Mouse (Mus musculus) small intestine, adult 2 months (tissue): ENCODE measurements at regions not wholly inside any gene's neighbourhood (a gene's known extent, or its start where the extent isn't known, plus 50 kb on each side); places are given as distances from the start of the nearest gene placed in this dataset.

ENCODE experiments used
- H3K27ac ChIP-seq: fragments of 200-500 bp; 2 replicates; pipeline ENCODE4 v1.5.1; 2012; ENCODE audit warnings: low read depth, low read length, control low read depth, inconsistent platforms; ENCODE audit not compliant: insufficient read depth
- H3K27me3 ChIP-seq: fragments of 200-500 bp; 2 replicates; pipeline ENCODE4 v1.6.1; 2012; ENCODE audit warnings: mild to moderate bottlenecking, moderate library complexity, low read length, inconsistent platforms; ENCODE audit not compliant: control insufficient read depth, insufficient read depth
- H3K36me3 ChIP-seq: fragments of 200-500 bp; 2 replicates; pipeline ENCODE4 v1.6.1; 2012; ENCODE audit warnings: mild to moderate bottlenecking, low read length, control low read depth, inconsistent platforms; ENCODE audit not compliant: control insufficient read depth, insufficient read depth
- H3K4me1 ChIP-seq: fragments of 200-500 bp; 2 replicates; pipeline ENCODE4 v1.6.1; 2012; ENCODE audit warnings: low read length, inconsistent platforms, mixed read lengths; ENCODE audit not compliant: control insufficient read depth, insufficient read depth, insufficient read length
- H3K4me3 ChIP-seq: fragments of 200-500 bp; 2 replicates; pipeline ENCODE4 v1.5.1; 2012; ENCODE audit warnings: low read depth, mild to moderate bottlenecking, control low read depth, inconsistent platforms, low read length, moderate library complexity
- CTCF ChIP-seq: fragments of 200-500 bp; IDR thresholded peaks from 2 replicates; pipeline ENCODE4 v1.5.1; 2012; ENCODE audit warnings: low read depth, mild to moderate bottlenecking, control low read depth, inconsistent platforms, low read length, moderate library complexity, mixed read lengths; ENCODE audit not compliant: insufficient replicate concordance, insufficient read length; ENCODE audit errors: extremely low read depth
- POLR2A ChIP-seq: fragments of 200-500 bp; IDR thresholded peaks from 2 replicates; pipeline ENCODE4 v1.6.1; 2012; ENCODE audit warnings: low read depth, mild to moderate bottlenecking, control low read depth, inconsistent platforms, low read length, moderate library complexity
- WGBS: fragments of 180-500 bp; shearing (Covaris S2); methylation state at CpG from one replicate; pipeline ENCODE4 v1.1.7; 2018; 5-methylcytosine and 5-hydroxymethylcytosine counted together

DNA sequence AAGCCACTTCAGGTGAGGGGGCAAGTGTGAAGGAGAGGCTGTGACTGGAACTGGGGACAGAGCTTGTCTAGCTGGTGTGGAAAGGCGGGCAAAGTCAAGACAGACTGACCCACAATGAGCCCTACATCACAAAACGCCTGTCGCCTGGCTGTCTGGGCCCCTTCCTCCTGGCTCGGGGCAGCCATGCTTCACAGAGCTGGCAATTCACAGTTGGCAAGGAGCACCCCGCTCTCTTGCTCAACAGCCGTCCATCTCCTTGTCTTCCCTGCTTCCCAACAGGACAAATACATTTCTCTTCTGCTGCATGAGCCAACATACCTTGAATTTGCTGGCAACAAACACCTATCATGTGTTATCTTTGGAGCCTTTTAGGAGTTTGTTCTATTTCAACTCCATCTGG is 166.8 kb downstream of the Cdc5l start:
- H3K4me1 ChIP-seq, result no peaks in the 10 kb centered on the region
- TF ChIP-seq POLR2A (no peak), CTCF (no peak)
- no peak overlapping the region for H3K4me3 ChIP-seq
- no peaks in the 10 kb centered on the region for H3K36me3 ChIP-seq
- 75% methylated on average over 6 of the region's 6 CpGs for WGBS
- H3K27me3 ChIP-seq, result no peaks in the 10 kb centered on the region
- no peak overlapping the region for H3K27ac ChIP-seq

DNA sequence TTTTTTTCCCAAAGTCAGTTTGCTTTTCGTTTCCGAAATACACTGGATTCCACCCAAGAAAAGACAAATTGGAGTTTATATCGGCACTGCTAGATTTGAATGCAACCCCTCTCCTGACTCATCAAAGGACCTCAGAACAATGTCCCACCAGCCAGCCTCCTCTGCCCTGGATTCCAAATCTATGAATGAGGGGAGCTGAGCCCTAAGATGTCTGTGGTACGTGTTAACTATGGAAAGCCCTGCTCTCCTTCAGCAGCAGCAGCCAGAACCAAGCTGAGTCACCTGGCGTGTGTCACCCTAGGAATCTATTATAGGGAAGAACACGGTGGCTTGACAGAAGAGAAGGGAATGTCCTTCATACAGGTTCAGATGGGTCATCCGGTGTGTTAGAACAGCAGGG is 167.9 kb downstream of the Cdc5l start:
- no peaks in the 10 kb centered on the region for H3K4me1 ChIP-seq
- TF ChIP-seq CTCF (no peak), POLR2A (no peak)
- H3K27ac ChIP-seq, result no peak overlapping the region
- H3K27me3 ChIP-seq, result no peaks in the 10 kb centered on the region
- H3K4me3 ChIP-seq, result no peak overlapping the region
- WGBS, result 77% methylated on average over 7 of the region's 7 CpGs
- no peaks in the 10 kb centered on the region for H3K36me3 ChIP-seq

DNA sequence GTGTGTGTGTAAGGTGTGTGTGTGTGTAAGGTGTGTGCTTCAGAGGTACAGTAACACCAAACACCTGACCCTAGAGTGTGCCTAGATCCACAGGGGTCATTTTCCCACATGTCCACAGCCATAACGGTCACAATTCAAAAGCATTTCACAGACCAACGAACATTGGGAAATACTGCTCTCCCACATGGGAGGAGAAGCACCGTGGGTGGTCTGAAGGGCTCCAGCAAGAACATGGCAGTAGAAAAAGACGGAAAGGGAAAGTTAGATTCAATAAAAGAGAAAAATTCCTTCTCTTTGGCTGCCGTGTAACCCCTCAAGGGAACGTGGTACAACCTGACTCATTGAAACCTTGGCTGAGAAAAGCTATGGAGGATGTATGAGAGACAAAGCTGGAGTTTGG is 169.1 kb downstream of the Cdc5l start:
- H3K36me3 ChIP-seq, result no peaks in the 10 kb centered on the region
- no peak overlapping the region for H3K4me3 ChIP-seq
- no peak overlapping the region for H3K27ac ChIP-seq
- H3K4me1 ChIP-seq, result no peaks in the 10 kb centered on the region
- H3K27me3 ChIP-seq, result no peaks in the 10 kb centered on the region
- TF ChIP-seq CTCF (no peak), POLR2A (no peak)
- WGBS, result 65% methylated on average over 6 of the region's 6 CpGs

GRCm38 (mm10) chr17:45260421-45260820 is 173.1 kb downstream of the Cdc5l start:
- Histone ChIP-seq H3K27me3 (no peaks in the 10 kb centered on the region), H3K4me1 (no peaks in the 10 kb centered on the region), H3K4me3 (no peak overlapping the region), H3K36me3 (no peaks in the 10 kb centered on the region), H3K27ac (no peak overlapping the region)
- TF ChIP-seq CTCF, result no peak
- no peak for TF ChIP-seq POLR2A
- WGBS, result 83% methylated on average over 10 of the region's 10 CpGs

DNA sequence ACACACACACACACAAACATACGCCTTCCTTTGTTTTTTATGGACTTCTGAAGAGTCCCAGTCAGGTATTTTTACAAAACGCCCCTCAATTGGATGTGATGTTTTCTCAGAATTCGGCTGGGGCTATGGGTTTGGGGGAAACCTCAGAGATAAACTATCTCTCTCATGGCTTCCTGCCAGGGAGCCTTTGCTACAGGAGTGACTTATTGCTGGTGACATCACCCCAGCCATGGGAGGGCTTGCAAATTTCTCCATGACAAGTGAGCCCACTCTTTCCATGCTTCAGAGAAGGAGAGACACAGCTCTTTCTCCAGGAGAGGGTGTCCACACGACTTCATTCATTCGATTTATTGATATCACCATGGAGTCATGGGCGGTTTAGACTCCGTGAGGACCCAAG is 175.5 kb downstream of the Cdc5l start:
- 75% methylated on average over 7 of the region's 7 CpGs for WGBS

GRCm38 (mm10) chr17:45252593-45253230 is 180.8 kb downstream of the Cdc5l start:
- TF ChIP-seq CTCF, result no peak
- no peak for TF ChIP-seq POLR2A
- Histone ChIP-seq H3K27me3 (no peaks in the 10 kb centered on the region), H3K4me1 (peaks cover 3% of the 10 kb centered on the region), H3K36me3 (no peaks in the 10 kb centered on the region), H3K4me3 (no peak overlapping the region), H3K27ac (no peak overlapping the region)
- WGBS, result 41% methylated on average over 15 of the region's 15 CpGs

More for the DNA sequence above, 175.5 kb downstream of the Cdc5l start:
- H3K36me3 ChIP-seq, result no peaks in the 10 kb centered on the region
- no peaks in the 10 kb centered on the region; the same call in 1 of the 2 replicates for H3K4me1 ChIP-seq
- TF ChIP-seq CTCF, result no peak
- no peak for TF ChIP-seq POLR2A
- H3K27ac ChIP-seq, result no peak overlapping the region
- H3K4me3 ChIP-seq, result no peak overlapping the region
- H3K27me3 ChIP-seq, result no peaks in the 10 kb centered on the region

DNA sequence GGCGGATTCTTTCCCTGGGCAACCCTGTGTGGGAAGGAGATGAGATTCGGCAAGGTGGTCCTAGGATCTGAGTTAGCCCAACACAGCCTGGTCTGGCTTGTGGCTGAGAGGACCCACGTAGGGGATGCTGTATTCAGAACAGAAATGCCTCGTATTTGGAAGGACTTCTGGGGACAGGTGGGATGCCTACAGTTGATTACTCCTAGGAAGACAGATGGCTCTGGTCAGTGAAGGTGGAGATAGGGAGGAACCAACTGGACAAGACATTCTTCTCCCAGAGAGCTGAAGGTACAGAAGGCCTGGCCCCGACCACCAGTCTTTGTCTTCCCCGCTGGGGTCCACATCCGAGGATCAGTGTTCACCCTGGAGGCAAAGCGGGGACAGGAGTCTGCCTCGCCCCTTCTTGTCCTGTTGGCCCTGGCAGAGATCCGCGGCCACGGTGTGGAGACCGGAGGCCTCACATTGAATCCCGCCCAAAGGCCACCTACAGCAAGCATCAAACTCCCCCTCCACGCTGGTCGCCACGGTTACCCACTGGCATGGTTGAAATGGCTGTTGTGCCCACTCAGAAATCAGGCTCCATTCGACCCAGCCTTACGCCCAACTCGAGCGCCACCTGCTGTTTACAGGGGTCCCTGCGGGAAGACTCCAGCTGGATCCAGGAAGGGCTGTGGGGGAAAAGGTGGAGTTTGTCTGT is 182.4 kb downstream of the Cdc5l start:
- H3K4me1 ChIP-seq, result peaks cover 3% of the 10 kb centered on the region
- no peaks in the 10 kb centered on the region for H3K27me3 ChIP-seq
- H3K36me3 ChIP-seq, result no peaks in the 10 kb centered on the region
- H3K27ac ChIP-seq, result no peak overlapping the region
- TF ChIP-seq POLR2A, result no peak
- peak; percentile 69; the same call in 1 of the 2 replicates for TF ChIP-seq CTCF
- WGBS, result 37% methylated on average over 22 of the region's 22 CpGs
- H3K4me3 ChIP-seq, result peak overlapping the region; percentile 9; the same call in 1 of the 2 replicates
